Mouse (Mus musculus) embryonic fibroblast, embryonic 13.5 days (primary cell): ENCODE measurements around the gene Mllt10.

Experiments used
- CTCF ChIP-seq: IDR thresholded peaks from 2 replicates; pipeline ENCODE4 v1.5.1; 2011; ENCODE audit warnings: mild to moderate bottlenecking, control low read depth, low read length, moderate library complexity, borderline replicate concordance; ENCODE audit not compliant: insufficient read depth
- POLR2A ChIP-seq: IDR thresholded peaks from 2 replicates; pipeline ENCODE4 v1.6.1; 2011; ENCODE audit warnings: low read depth, mild to moderate bottlenecking, control low read depth, low read length, moderate library complexity

- TF ChIP-seq POLR2A (no peak), CTCF (no peak)
These were observed 5.4 kb downstream of the Mllt10 start for GRCm38 (mm10) chr2:18060396-18060795.
